Mouse (Mus musculus): ENCODE measurements around the gene Tusc1. TPM values are rescaled to one million over a fixed set of nuclear protein-coding genes. Genes with fewer than 3 reads are reported as not detected.

The Tusc1 gene
- 10 to 100 TPM; 30.3 to 31.0 TPM for total RNA-seq (2023)

GRCm38 (mm10) chr4:93335118-93336003 is at the start of gene Tusc1:
Tusc1 (minus strand) TSS chr4:93335511.

